Mouse (Mus musculus) cortical plate, adult 2 months (tissue): ENCODE results near the gene Edil3.

Source experiments
- CTCF ChIP-seq: fragments of 200-500 bp; IDR thresholded peaks from 2 replicates; pipeline ENCODE4 v1.5.1; 2011; ENCODE audit warnings: mild to moderate bottlenecking, control low read depth, low read length; ENCODE audit not compliant: insufficient read depth; ENCODE audit errors: extremely low read depth
- POLR2A ChIP-seq: fragments of 200-500 bp; IDR thresholded peaks from 2 replicates; pipeline ENCODE4 v1.6.1; 2011; ENCODE audit warnings: mild to moderate bottlenecking, low read length, control low read depth; ENCODE audit not compliant: insufficient read depth; ENCODE audit errors: extremely low read depth

DNA sequence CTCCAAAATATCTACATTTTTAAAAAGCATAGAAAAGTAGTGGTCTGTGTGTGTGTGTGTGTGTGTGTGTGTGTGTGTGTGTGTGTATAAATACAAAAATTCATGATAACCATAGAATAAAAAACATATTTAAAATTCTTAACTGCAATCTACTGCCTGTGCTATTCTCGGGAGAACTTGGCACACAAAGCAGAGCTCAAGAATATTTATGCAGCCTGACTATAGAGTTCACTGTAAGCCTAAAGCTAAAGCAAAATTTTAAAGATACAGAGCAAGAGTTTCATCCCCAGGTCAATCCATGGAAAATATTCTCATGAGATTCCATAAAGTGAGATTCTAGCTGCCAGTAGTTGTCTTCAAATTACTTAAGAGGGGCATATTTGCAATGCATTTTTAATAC lies 86.9 kb downstream of the Edil3 start:
- TF ChIP-seq CTCF (no peak), POLR2A (no peak)
